Mouse (Mus musculus) induced T-regulatory cell, adult 2 months (primary cell): ENCODE data around the gene Fgfr2.

ENCODE experiments used
- DNase-seq: peaks from one replicate; pipeline ENCODE4 v3.0.0-alpha.2; 2012; ENCODE audit warnings: low read depth

Fgfr2 gene

DNA sequence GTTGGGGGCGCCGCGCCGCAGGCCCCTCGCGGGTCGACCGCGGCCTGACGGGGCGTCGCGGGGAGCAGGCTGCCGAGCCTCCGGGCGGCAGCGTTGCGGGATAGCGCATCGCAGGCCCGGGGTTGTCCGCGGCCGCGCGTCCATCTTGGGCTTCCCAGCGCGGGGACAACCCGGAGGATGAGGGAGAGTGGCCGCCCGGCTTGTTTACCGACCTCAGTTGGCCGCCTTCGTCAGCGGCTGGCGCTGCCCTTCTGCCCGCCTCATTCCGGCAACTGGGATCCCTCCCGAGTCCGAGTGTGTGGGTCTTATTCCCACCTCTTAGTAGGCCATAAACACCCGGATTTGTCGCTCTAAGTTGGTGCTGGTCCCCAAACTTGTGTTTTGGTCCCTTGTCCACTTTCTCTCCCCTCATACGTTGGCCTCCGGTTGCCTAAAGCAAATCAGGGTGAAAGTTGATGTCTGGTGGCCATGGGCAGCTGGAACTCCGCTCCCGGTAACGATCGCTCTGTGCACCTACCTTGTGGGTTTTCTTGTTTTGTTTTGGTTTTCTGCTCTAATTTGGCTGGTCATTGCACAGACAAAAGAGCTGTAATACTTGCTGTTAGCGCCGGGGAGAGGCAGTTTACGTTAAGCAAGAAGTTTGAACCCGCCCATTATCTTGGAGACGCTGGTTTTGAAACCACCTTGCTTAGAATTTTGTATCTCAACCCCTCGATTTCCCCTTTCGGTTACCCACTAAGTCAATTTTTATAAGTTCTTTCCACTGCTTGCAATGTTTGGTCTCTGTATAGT lies 191.4 kb downstream of the Fgfr2 start:
- DNase-seq = peak; percentile 76

DNA sequence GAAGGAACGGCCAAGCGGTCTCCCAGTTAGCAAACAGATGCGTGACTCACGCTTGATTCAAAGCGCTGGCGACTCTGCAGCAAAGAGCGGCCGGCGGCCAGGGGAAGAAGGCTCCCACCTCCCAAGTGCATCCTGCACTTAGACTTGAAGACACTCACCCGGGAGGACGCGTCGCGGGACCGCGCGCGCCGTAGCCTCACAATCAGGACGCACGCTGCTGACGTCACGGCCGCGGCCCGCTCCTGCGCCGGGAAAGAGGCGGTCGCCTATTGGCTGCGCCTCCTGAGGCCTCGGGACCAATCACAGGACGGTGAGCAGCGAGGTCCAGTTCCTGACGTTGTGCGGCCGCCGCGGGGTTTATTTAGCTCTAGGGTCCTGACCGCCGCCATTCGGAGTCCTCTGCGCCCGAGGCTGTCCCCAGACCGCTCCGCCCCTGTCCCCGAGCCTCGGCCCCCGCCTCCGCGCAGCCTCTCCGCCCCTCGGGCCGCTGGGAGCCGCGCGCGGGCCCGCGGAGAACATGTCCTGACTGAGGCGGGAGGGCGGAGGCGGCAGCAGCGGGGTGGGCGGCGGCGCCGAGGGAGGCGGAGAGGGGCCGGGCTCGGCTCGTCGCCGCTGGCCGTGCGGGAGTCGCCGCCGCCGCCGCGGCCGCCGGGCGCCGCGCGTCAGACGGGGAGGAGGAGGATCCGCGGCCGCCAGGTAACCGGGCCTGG lies 192.1 kb downstream of the Fgfr2 start, which contains the start of gene Zranb1:
TSS of gene Zranb1 (plus strand) at position 293 of the 710 bp plus-strand sequence.
- peak; percentile 98 for DNase-seq

DNA sequence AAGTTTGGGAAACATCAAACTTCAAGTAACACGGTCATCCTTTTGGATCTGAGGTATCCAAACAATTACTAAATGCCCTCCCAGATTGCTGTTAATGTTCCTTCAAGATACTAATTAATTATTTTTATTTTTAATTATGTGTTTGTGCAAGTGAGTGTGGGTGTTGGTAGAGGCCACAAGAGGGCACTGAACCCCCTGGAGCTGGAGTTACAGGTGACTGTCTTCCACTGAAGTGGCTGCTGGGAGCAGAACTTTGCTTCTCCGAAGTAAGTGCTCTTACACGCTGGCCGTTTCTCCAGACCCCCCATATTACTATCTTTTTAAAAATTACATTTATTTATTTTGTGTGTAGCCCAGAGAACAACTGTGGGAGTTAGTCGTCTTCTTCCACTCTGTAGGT lies 193.1 kb downstream of the Fgfr2 start:
- peak; percentile 49 for DNase-seq

DNA sequence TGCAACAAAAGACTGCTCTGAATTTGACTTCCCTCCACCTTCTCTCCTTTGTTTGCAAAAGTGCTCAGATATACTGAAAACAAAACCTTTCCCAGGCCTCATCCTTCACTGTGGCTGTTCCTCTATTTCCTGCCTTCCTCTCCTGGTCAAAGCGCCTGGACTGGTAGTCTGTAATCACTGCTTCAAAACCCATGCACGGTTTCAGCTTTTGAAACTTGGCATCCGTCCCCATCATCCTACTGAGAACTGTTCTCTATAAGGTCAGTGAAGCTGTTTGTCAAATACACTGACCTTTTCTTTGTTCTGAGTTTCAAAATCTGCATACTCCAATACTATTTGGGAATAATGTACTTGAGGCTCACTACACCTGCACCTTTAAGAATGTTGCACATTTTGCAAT lies 195.9 kb downstream of the Fgfr2 start:
- no peak for DNase-seq

DNA sequence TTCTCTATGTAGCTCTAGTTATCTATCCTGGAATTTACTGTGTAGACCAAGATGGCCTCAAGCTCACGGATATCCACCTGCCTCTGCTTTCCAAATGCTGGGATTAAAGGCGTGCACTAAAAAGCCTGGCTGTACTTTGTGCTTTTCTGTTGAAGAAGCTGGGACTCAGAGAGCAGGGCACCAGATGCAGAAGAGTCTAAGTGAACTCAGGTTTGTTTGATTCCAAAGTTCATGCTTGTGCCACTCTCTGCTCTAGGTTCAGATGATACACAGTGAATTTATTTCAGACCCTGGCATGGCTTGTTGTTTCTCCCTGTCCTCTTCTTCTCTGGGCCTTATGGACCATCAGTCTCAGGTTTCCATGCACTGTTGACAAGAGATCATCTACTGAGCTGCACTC lies 197.9 kb downstream of the Fgfr2 start:
- DNase-seq = no peak

DNA sequence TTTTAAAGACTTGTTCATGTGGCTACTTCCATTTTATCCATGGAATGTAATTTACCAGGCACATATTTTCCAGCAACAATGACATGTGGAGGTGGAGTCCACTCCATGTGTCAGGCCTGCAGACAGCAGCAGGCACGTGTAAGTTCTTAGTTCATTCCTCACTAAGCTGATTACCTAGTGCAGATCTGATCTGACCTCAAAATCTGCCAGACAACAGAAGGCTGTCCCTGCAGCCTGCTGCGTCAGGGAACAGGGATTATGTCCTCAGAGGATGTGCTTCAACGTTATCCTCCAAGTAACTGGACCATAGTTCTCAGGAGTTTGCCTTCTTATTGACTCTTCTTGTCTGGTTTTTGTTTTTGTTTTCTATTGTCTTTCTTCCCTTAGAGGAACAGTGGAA lies 201.2 kb downstream of the Fgfr2 start:
- no peak for DNase-seq

DNA sequence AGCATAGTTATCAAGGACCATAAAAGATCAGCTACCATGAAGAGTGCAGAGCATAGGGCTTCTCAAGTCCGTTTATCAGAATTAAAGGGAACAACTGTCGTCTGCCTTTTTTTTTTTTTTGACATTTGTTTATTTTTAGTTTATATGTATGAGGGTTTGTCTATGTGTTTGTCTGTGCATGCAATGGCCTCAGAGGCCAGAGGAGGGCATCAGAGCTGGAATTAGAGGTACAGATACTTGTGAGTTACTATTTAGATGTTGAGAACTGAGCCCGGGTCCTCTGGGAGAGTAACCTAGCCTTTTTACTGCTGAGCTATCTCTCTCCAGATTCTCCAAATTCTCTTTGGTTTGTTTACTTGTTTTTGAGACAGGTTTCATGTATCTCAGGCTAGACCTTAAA lies 219.4 kb downstream of the Fgfr2 start:
- DNase-seq = no peak

DNA sequence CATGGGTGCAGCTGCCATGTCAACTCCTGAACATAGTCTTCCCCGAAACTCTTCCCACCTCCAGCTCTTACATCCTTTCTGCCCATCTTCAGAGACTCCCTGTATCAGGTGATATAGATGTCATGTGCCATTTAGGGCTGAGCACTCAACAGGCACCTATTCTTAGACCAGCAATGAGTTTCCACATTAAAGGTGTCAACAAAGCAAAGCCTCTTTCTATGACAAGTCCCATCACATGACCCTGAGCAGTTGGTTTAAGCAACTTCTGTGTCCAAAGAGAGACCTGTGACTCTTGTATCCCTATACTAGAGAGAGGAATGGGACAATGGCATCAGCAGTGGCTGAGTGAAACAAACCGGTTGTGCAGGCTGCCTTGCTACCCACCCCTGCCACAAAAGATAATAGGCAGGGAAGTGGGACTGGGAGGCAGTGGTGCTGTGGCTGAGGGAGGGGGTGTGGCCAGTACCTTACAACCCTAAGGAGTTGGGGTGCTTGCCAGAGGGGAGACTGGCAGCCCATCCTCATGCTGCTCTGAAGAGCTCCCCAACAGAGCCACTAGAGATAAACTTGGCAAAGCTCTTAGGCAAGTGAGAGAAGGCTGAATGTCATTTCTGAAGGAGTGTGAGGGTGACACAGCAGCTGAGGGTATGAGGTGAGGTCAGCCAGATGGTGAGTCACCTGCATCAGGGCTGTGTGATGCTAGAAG lies 222.2 kb downstream of the Fgfr2 start:
- no peak for DNase-seq

DNA sequence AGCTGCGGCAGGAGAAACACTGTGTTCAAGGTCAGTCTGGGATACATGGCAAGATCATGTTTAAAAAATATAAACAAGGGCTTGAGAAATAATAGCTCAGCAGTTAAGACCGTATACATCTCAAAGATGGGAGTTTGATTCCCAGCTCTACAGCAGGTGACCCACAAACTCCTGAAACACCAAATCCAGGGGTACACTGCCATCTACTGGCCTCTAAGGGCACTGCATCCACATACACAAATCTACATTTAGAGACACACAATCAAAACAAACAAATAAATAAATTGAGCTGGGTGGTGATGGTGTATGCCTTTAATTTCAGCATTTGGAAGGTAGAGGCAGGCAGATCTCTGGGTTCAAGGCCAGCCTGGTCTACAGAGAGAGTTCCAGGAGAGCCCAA lies 224.9 kb downstream of the Fgfr2 start:
- peak; percentile 80 for DNase-seq

DNA sequence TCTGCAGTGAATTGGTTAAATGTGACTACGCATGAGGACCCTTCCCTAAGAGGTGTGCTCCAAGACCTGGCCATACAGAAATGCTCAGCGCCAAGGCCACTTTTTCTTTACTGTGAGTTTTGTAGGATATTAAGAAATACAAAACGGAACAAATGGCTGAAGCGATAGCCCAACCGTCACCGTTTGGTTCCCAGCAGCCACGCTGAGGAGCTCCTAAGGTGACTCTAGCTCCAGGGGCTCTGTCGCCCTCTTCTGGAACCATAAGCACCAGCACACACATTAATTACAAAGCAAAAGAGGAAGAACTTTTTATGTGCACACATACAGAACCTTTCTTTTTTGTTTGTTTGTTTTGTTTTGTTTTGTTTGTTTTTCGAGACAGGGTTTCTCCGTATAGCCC lies 225.9 kb downstream of the Fgfr2 start:
- DNase-seq = peak; percentile 37

DNA sequence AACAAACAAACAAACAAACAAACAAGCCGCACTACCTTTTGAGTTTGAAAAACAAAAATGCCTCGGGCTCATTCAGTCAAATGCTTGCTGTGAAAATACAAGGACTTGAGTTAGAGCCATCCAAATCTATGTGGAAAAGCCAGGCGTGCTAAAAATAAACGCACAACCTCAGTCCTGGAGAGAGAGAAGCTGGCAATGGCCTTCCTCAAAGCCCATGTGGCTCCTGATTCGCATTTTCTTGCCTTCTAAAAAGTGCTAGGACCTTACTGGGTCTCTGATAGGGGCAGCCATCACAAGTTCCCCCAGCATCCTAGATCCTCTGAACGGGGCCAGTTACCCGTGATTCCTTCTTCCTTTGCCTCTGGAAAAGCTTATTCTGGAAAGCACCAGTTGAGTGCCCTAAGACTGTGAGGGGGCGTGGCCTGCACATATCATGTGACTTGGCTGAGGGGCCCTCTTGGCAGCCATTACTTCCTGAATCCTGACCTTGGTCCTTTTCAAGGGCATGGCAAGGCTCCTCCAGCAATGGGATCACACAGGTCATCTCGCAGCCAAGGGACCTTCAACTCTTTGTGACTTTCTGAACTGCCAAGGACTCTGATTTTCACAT lies 226.8 kb downstream of the Fgfr2 start:
- no peak for DNase-seq

DNA sequence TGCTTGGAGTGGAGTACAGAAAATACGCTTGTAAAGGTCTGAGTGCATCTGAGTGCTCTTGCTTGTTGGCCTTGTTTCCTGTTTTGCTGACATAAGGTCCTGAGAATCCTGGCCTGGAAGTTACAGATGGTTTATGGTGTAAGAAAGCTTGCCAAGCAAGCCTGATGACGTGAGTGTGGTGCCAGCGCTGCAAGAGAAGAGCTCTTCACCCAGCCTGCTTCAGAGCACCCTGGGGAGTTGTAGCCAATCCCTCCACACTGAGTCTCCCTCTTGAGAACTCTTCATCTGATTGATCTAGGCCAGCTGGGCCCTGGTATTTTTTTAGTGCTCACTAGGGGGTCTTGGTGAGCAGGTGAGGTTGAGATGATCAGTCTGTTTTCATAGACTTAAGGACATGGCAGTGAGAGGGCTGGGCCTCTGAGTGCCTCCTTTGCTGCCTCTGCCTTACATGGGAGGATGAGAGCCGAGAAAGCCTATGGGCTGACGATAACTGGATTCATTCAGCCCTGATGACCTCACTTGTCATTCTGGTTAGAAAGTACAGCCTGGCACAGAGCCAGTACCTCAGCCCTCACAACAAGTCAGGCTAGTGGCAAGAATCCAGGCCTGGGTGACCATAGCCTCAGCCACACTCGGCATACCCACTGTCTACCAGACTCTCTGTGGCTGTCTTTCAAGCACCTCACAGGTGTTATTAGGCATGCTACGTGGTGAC lies 228.2 kb downstream of the Fgfr2 start:
- no peak for DNase-seq

DNA sequence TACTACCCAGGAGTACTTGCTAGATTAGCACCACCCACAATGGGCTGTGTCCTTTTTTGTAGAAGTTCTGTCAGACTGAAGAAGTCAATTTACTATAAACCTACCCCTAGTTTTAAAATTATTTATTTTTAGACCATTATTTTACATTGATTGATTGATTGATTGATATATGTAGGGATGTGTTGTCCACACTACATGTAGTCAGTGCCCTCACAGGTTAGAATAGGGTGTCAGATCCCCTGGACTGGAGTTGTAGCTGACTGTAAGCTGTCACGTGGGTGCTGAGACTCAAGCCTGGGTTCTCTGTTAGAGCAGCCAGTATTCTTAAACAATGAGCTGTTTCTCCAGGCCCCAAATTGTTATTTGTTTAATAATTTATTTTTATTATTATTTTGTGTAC lies 229.8 kb downstream of the Fgfr2 start:
- no peak for DNase-seq

DNA sequence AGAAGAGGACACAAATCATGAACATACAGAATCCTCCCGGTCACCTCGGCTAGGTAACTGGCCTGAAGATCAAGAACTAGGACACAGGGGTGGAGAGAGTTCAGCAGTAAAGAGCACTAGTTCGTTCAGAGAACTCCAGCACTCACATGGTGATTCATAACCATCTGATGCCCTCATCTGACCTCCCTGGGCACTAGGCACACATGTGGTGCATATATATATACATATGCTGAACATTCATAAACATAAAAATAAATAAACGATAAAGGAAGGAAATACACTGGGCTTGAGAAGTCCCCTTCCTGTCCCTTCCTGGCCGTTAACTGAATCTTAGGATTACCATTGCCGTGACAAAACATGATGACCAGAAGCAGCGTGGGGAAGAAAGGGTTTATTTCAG lies 230.3 kb downstream of the Fgfr2 start:
- DNase-seq = no peak

DNA sequence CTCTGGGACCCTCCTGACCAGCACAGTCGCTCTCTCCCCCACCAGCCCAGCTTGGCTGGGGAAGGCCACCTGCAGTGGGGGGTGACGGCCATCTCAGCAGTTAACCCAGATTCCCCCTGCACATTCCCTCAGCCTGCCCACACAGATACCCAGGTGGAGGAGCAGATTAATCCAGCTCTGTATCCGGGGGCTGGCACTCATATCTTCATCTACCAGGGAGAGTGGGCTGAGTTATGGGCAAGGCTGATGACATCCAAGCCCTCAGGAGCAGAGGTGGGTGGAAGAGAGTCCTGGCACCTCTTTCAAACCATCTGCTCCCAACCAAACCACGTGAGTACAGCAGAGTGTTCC lies 230.9 kb downstream of the Fgfr2 start:
- DNase-seq = no peak

DNA sequence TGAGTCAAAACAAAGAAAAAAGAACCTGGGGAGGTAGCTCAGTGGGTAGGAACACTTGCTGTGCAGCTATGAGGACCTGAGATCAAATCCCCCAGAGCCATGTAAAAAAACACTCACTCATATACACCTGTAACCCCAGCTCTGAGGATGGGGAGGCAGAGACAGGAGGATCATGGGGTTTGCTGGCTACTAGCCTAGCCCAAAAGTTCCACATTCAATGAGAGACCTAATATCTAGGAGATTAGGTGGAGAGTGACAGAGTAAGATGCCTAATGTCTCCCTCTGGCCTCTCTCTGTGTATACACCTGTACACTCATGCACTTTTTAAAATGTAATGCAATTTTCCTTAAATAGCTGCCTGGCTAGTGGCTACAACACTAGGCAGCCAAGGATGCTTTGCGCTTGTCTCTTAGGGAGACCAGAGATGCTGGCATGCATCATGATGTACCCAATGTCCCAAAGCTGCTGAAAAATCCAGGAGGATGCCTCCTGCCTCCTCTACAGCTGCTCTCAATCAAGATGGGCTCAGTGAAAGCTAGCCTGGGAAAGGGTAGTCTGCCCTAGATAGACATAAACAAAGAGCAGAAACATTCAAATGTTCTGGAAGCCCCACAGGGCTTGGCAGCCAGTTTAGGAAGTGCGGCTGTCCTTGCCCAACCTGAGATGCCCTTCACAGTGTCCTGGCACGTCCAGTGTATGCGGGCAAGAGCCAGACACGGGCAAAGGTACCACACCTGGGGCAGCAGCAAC lies 231.4 kb downstream of the Fgfr2 start:
- no peak for DNase-seq

DNA sequence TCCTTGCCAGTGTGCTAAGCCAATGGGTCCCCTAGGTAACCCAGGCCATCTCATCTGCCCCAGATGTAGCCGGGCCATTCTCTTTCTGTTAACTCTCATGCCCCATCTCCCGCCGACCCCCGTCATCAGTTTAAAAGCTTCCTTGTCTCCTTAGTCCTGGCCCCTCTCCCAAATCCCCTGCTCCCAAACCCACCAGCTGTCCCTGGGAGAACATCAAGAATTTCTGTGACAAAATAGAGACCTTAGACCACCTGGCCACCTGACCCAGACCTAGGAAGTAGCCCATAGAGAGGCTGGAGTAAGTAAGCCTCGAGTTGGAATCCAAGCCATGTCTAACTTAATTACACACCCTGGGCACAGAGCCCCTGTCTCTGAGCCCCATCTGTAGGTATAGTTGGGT lies 232.9 kb downstream of the Fgfr2 start:
- DNase-seq = no peak

DNA sequence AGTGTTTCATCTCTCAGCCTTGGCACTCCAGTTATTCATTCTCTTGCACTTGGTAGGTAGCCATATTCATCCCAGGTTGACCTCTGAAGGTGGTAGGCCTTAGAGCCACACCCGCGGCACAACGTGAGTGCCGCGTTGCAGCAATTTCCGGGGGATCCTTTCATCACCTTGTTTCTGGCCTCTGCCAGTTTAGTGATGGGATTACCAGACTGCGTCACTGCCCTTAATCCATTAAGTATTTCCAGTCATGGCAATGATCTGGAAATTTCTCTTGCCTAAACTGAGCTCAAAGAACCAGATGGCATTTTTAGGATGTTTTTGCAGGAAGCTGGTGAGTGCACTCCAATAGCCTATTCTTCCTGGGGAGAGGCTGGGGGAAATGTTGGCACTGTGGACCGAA lies 233.5 kb downstream of the Fgfr2 start:
- DNase-seq = no peak

DNA sequence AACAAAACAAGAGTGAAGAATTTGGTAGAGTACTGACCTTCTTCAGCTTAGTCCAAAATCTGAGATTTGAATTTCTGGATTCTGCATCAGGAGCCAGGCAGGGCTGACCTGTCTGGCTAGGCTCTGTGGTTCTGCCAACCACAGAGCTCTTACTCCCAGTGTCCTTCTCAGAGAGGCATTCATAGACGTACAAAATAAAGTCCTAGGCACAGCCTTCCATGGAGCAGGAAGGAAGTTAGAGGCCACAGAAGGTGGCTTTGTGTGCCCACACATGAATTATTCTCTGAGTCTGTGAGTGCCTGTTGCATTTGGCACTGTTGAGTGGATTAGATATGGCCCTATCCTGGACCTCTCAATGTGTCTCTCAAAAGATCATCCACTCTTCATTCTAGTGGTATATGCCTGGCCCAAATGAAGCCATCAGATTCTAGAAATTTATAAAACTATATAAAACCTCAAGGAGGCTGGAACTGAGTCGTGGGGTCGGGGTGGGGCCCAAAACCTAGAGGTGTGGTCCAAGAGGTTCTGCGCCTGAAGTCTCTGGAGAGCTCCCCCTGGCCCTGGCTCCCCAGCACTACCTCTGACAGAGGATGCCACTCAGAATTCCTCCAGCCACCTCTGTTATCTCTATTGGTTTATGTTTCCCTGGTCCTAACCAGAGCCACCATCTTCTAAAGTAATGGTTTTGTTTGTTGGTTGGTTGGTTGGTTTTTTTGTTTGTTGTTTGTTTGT lies 234.5 kb downstream of the Fgfr2 start:
- no peak for DNase-seq

DNA sequence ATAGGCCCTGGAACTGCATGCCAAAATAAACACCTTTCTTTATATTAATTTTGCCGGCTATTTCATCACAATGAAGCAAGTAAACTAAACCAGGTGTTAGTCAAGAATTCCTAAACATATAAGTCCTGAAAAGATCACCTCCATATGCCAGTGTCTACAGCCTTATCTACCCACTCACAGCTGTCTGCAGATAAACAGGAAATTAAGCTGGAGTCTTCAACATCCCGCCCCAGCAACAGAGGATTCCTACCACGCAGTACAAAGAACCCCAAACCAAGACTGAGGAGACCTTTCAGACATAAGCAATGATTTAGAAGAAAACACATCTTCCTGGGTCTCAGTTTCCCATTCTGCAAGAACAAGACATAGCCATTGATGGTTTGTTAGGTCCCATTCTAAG lies 235.1 kb downstream of the Fgfr2 start:
- DNase-seq = no peak
